Mouse (Mus musculus): ENCODE data around the gene Pak6.
A peak's percentile ranks its signal among the peaks of the same experiment; 100 is the strongest.

Pak6 gene

GRCm38 (mm10) chr2:118664975-118665516 lies 1.9 kb downstream of the Pak6 start:
- no peak for DNase-seq (ENCODE audit: low read depth, low spot score)

GRCm38 (mm10) chr2:118665616-118666015 lies 2.5 kb downstream of the Pak6 start:
- DNase-seq (ENCODE audit: low read depth, low spot score): no peak

GRCm38 (mm10) chr2:118667181-118667580 lies 4.1 kb downstream of the Pak6 start:
- DNase-seq (ENCODE audit: low read depth, low spot score): no peak

- DNase-seq (ENCODE audit: low read depth, low spot score): no peak
These were observed 6.1 kb downstream of the Pak6 start for GRCm38 (mm10) chr2:118669245-118669644.

GRCm38 (mm10) chr2:118669785-118670184 lies 6.7 kb downstream of the Pak6 start:
- DNase-seq (ENCODE audit: low read depth, low spot score): no peak

- no peak for DNase-seq (ENCODE audit: low read depth, low spot score)
These were observed 8.6 kb downstream of the Pak6 start for GRCm38 (mm10) chr2:118671728-118672127.

GRCm38 (mm10) chr2:118673686-118674465 lies 10.8 kb downstream of the Pak6 start:
- no peak for DNase-seq (ENCODE audit: low read depth, low spot score)

- no peak for DNase-seq (ENCODE audit: low read depth, low spot score)
These were observed 11.4 kb downstream of the Pak6 start for GRCm38 (mm10) chr2:118674500-118674899.

- DNase-seq (ENCODE audit: low read depth, low spot score): no peak
These were observed 14.0 kb downstream of the Pak6 start for GRCm38 (mm10) chr2:118676839-118677741.

GRCm38 (mm10) chr2:118677817-118678216 lies 14.7 kb downstream of the Pak6 start:
- DNase-seq (ENCODE audit: low read depth, low spot score): no peak

GRCm38 (mm10) chr2:118679577-118679976 lies 16.5 kb downstream of the Pak6 start:
- no peak for DNase-seq (ENCODE audit: low read depth, low spot score)

GRCm38 (mm10) chr2:118680926-118681325 lies 17.8 kb downstream of the Pak6 start:
- no peak for DNase-seq (ENCODE audit: low read depth, low spot score)

GRCm38 (mm10) chr2:118682544-118683260 lies 19.6 kb downstream of the Pak6 start:
- DNase-seq (ENCODE audit: low read depth, low spot score): no peak

- no peak for DNase-seq (ENCODE audit: low read depth, low spot score)
These were observed 22.0 kb downstream of the Pak6 start for GRCm38 (mm10) chr2:118685088-118685487.

GRCm38 (mm10) chr2:118686693-118687092 lies 23.6 kb downstream of the Pak6 start:
- DNase-seq (ENCODE audit: low read depth, low spot score): no peak

GRCm38 (mm10) chr2:118687791-118688190 lies 24.7 kb downstream of the Pak6 start:
- DNase-seq (ENCODE audit: low read depth, low spot score): no peak

- DNase-seq (ENCODE audit: low read depth, low spot score): no peak
These were observed 26.8 kb downstream of the Pak6 start for GRCm38 (mm10) chr2:118689875-118690274.

- DNase-seq (ENCODE audit: low read depth, low spot score): no peak
These were observed 30.4 kb downstream of the Pak6 start for GRCm38 (mm10) chr2:118693370-118693966.

- peak; percentile 40 for DNase-seq (ENCODE audit: low read depth, low spot score)
These were observed 32.7 kb downstream of the Pak6 start for GRCm38 (mm10) chr2:118695677-118696232.

- no peak for DNase-seq (ENCODE audit: low read depth, low spot score)
These were observed 33.6 kb downstream of the Pak6 start for GRCm38 (mm10) chr2:118696451-118697308.

Measured in brain, embryonic 18.5 days (tissue).